Comparison of ENCODE assay signal across 25 mouse cellular contexts in genomic region chr3:143659421-143659978, GRCm38 (mm10).
DNase-seq lines count a peak whose midpoint lies in the region; ATAC-seq and TF ChIP-seq lines count a peak whose summit lies in the region.
"Had no signal": no experiment of that assay in that cellular context is flagged by ENCODE, and none has a peak within 500 bp of the region (broad histone marks: within the 10 kb centered on the region; RNA-seq: fewer than 3 reads in every experiment).

No protein-coding gene starts in this region.

- no peak overlapping the region for H3K4me2 ChIP-seq in intestine, embryonic 15.5 days (replicated peaks)
- H3K4me2 ChIP-seq in intestine, postnatal 0 days (replicated peaks; ENCODE audit: low read depth), result no peak overlapping the region
- H3K4me2 ChIP-seq in intestine, embryonic 16.5 days (ENCODE audit: low read depth, low read length), result no peak overlapping the region
- H3K4me2 ChIP-seq in kidney, embryonic 16.5 days (replicated peaks; ENCODE audit: low read depth, low read length), result no peak overlapping the region
- H3K4me2 ChIP-seq: embryonic facial prominence, embryonic 12.5 days; forebrain, embryonic 13.5 days; heart, embryonic 15.5 days; hindbrain, embryonic 13.5 days; limb, embryonic 12.5 days; liver, embryonic 11.5 days; midbrain, embryonic 11.5 days had no signal

- 0 out of 2 replicates have a peak, but pooled peaks cover 4% of the 10 kb centered on the region for H3K4me1 ChIP-seq in intestine, embryonic 15.5 days (replicated peaks)
- H3K4me1 ChIP-seq in intestine, postnatal 0 days (replicated peaks; ENCODE audit: control insufficient read depth, insufficient read depth, low read length), result no peaks in the 10 kb centered on the region
- H3K4me1 ChIP-seq in intestine, embryonic 16.5 days (ENCODE audit: control insufficient read depth, insufficient read depth, low read length), result no peaks in the 10 kb centered on the region
- no peaks in the 10 kb centered on the region for H3K4me1 ChIP-seq in kidney, embryonic 16.5 days (ENCODE audit: insufficient read depth, low read length)
- H3K4me1 ChIP-seq: embryonic facial prominence, embryonic 12.5 days; forebrain, embryonic 13.5 days; heart, embryonic 15.5 days; hindbrain, embryonic 13.5 days; limb, embryonic 12.5 days had no signal

- H3K27ac ChIP-seq in intestine, embryonic 15.5 days, result no peak overlapping the region
- H3K27ac ChIP-seq in intestine, postnatal 0 days (ENCODE audit: low read depth, low read length), result no peak overlapping the region
- no peak overlapping the region for H3K27ac ChIP-seq in intestine, embryonic 16.5 days (ENCODE audit: low read length)
- H3K27ac ChIP-seq in kidney, embryonic 16.5 days (ENCODE audit: low read length), result no peak overlapping the region
- H3K27ac ChIP-seq: embryonic facial prominence, embryonic 12.5 days; forebrain, embryonic 13.5 days; gastrocnemius, adult 2 months; heart, embryonic 15.5 days; hindbrain, embryonic 13.5 days; limb, embryonic 12.5 days had no signal

- no peaks in the 10 kb centered on the region for H3K27me3 ChIP-seq in intestine, embryonic 15.5 days (replicated peaks)
- H3K27me3 ChIP-seq in intestine, postnatal 0 days (replicated peaks; ENCODE audit: control insufficient read depth, insufficient read depth, low read length), result no peaks in the 10 kb centered on the region
- no peaks in the 10 kb centered on the region for H3K27me3 ChIP-seq in intestine, embryonic 16.5 days (replicated peaks; ENCODE audit: control insufficient read depth, insufficient read depth, low read length)
- no peaks in the 10 kb centered on the region for H3K27me3 ChIP-seq in kidney, embryonic 16.5 days (ENCODE audit: insufficient read depth, low read length)
- H3K27me3 ChIP-seq: embryonic facial prominence, embryonic 12.5 days; forebrain, embryonic 13.5 days; heart, embryonic 15.5 days; hindbrain, embryonic 13.5 days; limb, embryonic 12.5 days had no signal

- H3K9ac ChIP-seq in intestine, embryonic 15.5 days, result no peak overlapping the region
- H3K9ac ChIP-seq in intestine, postnatal 0 days (ENCODE audit: low read depth, low read length), result no peak overlapping the region
- no peak overlapping the region for H3K9ac ChIP-seq in intestine, embryonic 16.5 days (ENCODE audit: low read depth, low read length)
- no peak overlapping the region for H3K9ac ChIP-seq in kidney, embryonic 16.5 days (replicated peaks; ENCODE audit: low read length)
- H3K9ac ChIP-seq: embryonic facial prominence, embryonic 12.5 days; forebrain, embryonic 13.5 days; heart, embryonic 15.5 days; hindbrain, embryonic 13.5 days; limb, embryonic 12.5 days; liver, postnatal 0 days had no signal

- 35% methylated on average over 8 of the region's 8 CpGs for WGBS in intestine, embryonic 15.5 days
- 29% methylated on average over 8 of the region's 8 CpGs for WGBS in intestine, postnatal 0 days
- 39% methylated on average over 8 of the region's 8 CpGs for WGBS in intestine, embryonic 16.5 days
- WGBS in kidney, embryonic 16.5 days, result 37% methylated on average over 8 of the region's 8 CpGs

- ATAC-seq in intestine, embryonic 15.5 days, result peak; percentile 70
- no peak for ATAC-seq in intestine, postnatal 0 days
- peak; percentile 59; the same call in 1 of the 2 replicates for ATAC-seq in intestine, embryonic 16.5 days
- ATAC-seq in kidney, embryonic 16.5 days (ENCODE audit: low FRiP score, low TSS enrichment), result peak; percentile 80; the same call in 1 of the 2 replicates
- ATAC-seq: forebrain, embryonic 13.5 days; liver, postnatal 0 days had no signal

- no peaks in the 10 kb centered on the region for H3K36me3 ChIP-seq in intestine, embryonic 15.5 days
- H3K36me3 ChIP-seq in intestine, postnatal 0 days (ENCODE audit: control insufficient read depth, insufficient read depth), result no peaks in the 10 kb centered on the region
- H3K36me3 ChIP-seq in intestine, embryonic 16.5 days (ENCODE audit: control insufficient read depth, insufficient read depth, low read length), result no peaks in the 10 kb centered on the region
- H3K36me3 ChIP-seq in kidney, embryonic 16.5 days (ENCODE audit: insufficient read depth, low read length), result no peaks in the 10 kb centered on the region
- H3K36me3 ChIP-seq: embryonic facial prominence, embryonic 12.5 days; heart, embryonic 15.5 days; hindbrain, embryonic 13.5 days; limb, embryonic 12.5 days had no signal

- no peaks in the 10 kb centered on the region for H3K9me3 ChIP-seq in intestine, embryonic 15.5 days
- no peaks in the 10 kb centered on the region for H3K9me3 ChIP-seq in intestine, postnatal 0 days (ENCODE audit: control insufficient read depth)
- H3K9me3 ChIP-seq in intestine, embryonic 16.5 days (ENCODE audit: control insufficient read depth, low read length), result no peaks in the 10 kb centered on the region
- no peaks in the 10 kb centered on the region for H3K9me3 ChIP-seq in kidney, embryonic 16.5 days (ENCODE audit: low read length)
- H3K9me3 ChIP-seq: embryonic facial prominence, embryonic 12.5 days; forebrain, embryonic 13.5 days; heart, embryonic 15.5 days; hindbrain, embryonic 13.5 days; limb, embryonic 12.5 days had no signal

- DNase-seq in kidney, postnatal 4 days, result peak; percentile 11 to 37
- DNase-seq in spleen, postnatal 4 days (ENCODE audit: low spot score in 2 of 2), result no peak
- no peak for DNase-seq in frontal cortex, postnatal 36 days (ENCODE audit: low spot score in 2 of 2)
- no peak for DNase-seq in thymus, postnatal 14 days
- DNase-seq: adrenal gland, adult 2 months; cerebellum, adult 11-12 months; cerebellum, postnatal 10 days; gastrocnemius, adult 2 months; heart, postnatal 36 days; liver, postnatal 0 days; lung, postnatal 10 days; right cerebral cortex, postnatal 14 days; thymus, postnatal 36 days had no signal

- no peak for TF ChIP-seq CTCF in intestine, postnatal 0 days (IDR thresholded peaks at IDR 0.05; ENCODE audit: low read depth)

- no peak overlapping the region for H3K4me3 ChIP-seq in intestine, embryonic 15.5 days (replicated peaks)
- H3K4me3 ChIP-seq in intestine, postnatal 0 days (ENCODE audit: low read depth, low read length), result no peak overlapping the region
- no peak overlapping the region for H3K4me3 ChIP-seq in intestine, embryonic 16.5 days (ENCODE audit: low read length)
- no peak overlapping the region for H3K4me3 ChIP-seq in kidney, embryonic 16.5 days (ENCODE audit: low read length)
- H3K4me3 ChIP-seq: embryonic facial prominence, embryonic 12.5 days; erythroblast, embryonic 14.5 days; forebrain, embryonic 13.5 days; gastrocnemius, adult 2 months; heart, embryonic 15.5 days; hindbrain, embryonic 13.5 days; limb, embryonic 12.5 days had no signal

Comparison
In these comparisons a context has a peak if more than half of its experiments do, and no peak if none do; other contexts are left out.
1. DNase-seq: peak in kidney, postnatal 4 days (2 of 2); none in spleen, postnatal 4 days (0 of 2), frontal cortex, postnatal 36 days (0 of 2) and thymus, postnatal 14 days (single experiment).